Mouse (Mus musculus) E14TG2a.4 (cell line): ENCODE measurements around the gene Ahcyl1.

Experiments used
- H3K27me3 ChIP-seq: 2 replicates; pipeline ENCODE4 v1.6.1; 2014; ENCODE audit warnings: low read length, control low read depth; ENCODE audit not compliant: insufficient read depth
- H3K36me3 ChIP-seq: 2 replicates; pipeline ENCODE4 v1.6.1; 2014; ENCODE audit warnings: low read length, control low read depth; ENCODE audit not compliant: insufficient read depth
- H3K4me1 ChIP-seq: replicated peaks from 2 replicates; pipeline ENCODE4 v1.6.1; 2014; ENCODE audit warnings: low read depth, low read length, control low read depth
- H3K4me3 ChIP-seq: replicated peaks from 2 replicates; pipeline ENCODE4 v1.5.1; 2014; ENCODE audit warnings: mild to moderate bottlenecking, low read length
- H3K9me3 ChIP-seq: 2 replicates; pipeline ENCODE4 v1.6.1; 2014; ENCODE audit warnings: low read length, control low read depth
- CTCF ChIP-seq: conservative IDR thresholded peaks from 2 replicates; pipeline ENCODE4 v1.5.1; 2014; ENCODE audit warnings: low read length
- NANOG ChIP-seq: IDR thresholded peaks from 2 replicates; pipeline ENCODE4 v1.6.1; 2014; ENCODE audit warnings: borderline replicate concordance, low read length, mixed read lengths
- POU5F1 ChIP-seq: IDR thresholded peaks from 2 replicates; pipeline ENCODE4 v1.6.1; 2014; ENCODE audit warnings: low read length, borderline replicate concordance

Ahcyl1 gene

DNA sequence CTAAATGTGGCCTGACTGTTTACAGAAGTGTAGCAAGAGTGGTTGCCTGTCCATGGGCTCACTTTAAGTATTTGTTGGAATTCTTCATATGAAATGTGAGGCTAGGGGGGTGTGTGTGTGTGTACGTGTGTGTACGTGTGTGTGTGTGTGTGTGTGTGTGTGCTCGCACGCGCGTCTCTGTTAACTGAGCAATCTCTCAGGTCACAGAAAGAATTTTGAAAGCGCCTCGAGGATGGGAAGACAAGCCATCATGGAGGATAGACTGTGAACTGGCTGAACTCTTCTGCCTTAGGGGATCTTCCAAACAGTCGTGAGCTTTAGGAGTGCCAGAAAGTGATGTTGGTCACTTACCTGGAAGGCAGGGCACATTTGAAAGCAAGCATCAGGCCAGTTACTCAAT, 62.5 kb downstream of the Ahcyl1 start:
- H3K9me3 ChIP-seq = no peaks in the 10 kb centered on the region
- H3K4me1 ChIP-seq = peaks cover 18% of the 10 kb centered on the region
- peaks cover 9% of the 10 kb centered on the region for H3K36me3 ChIP-seq
- H3K4me3 ChIP-seq = no peak overlapping the region
- 0 out of 2 replicates have a peak, but pooled peaks cover 2% of the 10 kb centered on the region for H3K27me3 ChIP-seq
- TF ChIP-seq CTCF (no peak), POU5F1 (no peak), NANOG (no peak)

DNA sequence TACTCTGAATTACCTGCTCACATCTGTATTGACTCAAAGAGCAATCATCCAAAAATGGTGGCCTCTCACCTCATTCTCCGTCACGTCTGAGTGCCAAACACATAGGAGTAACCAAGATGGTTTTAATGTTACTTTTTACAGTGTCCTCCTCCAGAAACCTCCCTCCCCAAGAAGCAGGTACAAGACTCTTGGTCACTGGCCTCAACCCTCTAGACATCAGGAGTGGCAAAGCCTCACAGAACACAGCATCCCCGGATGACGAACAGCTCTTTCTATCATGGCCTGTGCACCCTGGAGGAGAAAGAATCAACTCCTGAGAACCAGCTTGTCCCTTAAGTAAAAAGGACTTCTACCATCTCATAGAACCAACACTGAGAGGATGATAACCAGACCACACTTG, 63.6 kb downstream of the Ahcyl1 start:
- Histone ChIP-seq H3K4me3 (no peak overlapping the region), H3K27me3 (0 out of 2 replicates have a peak, but pooled peaks cover 2% of the 10 kb centered on the region), H3K36me3 (peaks cover 20% of the 10 kb centered on the region), H3K9me3 (no peaks in the 10 kb centered on the region), H3K4me1 (peaks cover 18% of the 10 kb centered on the region)
- TF ChIP-seq CTCF (no peak), POU5F1 (no peak), NANOG (no peak)

DNA sequence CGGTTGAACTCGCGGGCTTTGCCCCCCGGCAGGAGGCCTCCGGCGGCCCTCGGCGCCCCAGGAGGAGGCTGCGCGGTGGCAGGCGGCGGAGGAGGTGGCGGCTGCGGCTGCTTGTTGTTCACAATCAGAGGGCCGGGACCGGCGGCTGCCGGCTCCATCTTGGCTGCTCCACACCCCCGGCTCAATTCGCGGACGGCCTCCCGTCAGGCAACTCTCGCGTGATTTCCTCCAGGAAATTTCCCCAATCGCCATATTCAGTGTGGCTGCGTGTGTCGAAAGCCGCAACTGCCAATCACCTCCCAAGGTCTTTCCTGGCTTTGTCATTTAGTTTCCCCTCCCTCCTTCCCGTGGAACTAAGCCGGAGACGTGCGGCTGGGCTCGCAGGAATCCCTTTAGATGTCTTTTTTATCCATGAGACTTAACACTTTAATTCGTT, 64.8 kb downstream of the Ahcyl1 start, which contains the start of gene Strip1:
Strip1 (minus strand) TSS at position 172 of the 436 bp plus-strand sequence.
- H3K4me3 ChIP-seq = peak within 1 kb of the TSS; percentile 100
- no peaks in the 10 kb centered on the region for H3K27me3 ChIP-seq
- no peaks in the 10 kb centered on the region for H3K9me3 ChIP-seq
- H3K4me1 ChIP-seq = peaks cover 18% of the 10 kb centered on the region
- TF ChIP-seq CTCF (no peak), POU5F1 (no peak), NANOG (no peak)
- H3K36me3 ChIP-seq = peaks cover 32% of the 10 kb centered on the region

DNA sequence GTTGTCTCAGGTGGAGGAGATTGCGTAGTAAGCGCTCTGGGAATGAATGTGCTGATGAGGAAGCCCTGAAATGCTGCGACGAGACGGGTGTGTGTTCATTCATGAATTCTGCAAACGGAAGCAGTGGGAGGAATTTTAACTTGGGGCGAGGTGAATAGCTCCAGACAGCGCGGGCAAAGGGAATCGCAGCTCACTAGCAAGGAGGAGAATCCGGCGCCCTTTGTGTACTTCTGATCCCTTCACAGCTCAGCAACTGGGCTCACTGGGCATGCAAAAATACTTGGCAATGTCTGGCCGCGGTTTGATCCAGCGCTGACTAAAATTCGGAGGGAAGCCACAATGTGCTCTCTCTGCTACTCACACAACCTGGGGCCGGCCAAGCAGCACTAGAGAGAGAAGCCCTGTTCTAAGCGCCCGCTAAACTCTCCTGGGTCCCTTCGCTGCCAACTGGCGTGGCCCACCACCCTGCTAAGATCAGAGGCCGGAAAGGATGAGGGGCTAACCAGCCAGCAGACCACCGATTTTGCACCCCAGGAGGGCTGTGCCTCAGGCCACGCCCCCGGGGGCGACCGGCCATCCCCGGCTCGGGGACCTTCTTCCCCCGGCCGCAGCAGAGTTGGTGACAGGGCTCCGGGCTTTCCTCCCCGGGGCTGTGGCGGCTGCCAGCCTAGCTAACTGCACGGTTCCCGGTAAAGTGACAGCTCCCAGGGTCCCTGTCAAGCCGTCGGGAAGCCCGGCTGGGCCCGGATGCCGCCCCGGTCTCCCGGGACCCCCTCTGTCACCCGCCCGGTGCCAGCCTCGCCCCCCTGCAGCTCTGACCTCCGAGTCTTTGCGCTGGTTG, 65.5 kb downstream of the Ahcyl1 start, which contains the start of gene Gm10961:
Gm10961 (plus strand) TSS at position 641 of the 841 bp plus-strand sequence.
- Histone ChIP-seq H3K36me3 (peaks cover 39% of the 10 kb centered on the region), H3K4me1 (peaks cover 18% of the 10 kb centered on the region), H3K4me3 (peak within 1 kb of the TSS; percentile 100), H3K9me3 (no peaks in the 10 kb centered on the region), H3K27me3 (no peaks in the 10 kb centered on the region)
- TF ChIP-seq NANOG (no peak), POU5F1 (no peak), CTCF (no peak)

DNA sequence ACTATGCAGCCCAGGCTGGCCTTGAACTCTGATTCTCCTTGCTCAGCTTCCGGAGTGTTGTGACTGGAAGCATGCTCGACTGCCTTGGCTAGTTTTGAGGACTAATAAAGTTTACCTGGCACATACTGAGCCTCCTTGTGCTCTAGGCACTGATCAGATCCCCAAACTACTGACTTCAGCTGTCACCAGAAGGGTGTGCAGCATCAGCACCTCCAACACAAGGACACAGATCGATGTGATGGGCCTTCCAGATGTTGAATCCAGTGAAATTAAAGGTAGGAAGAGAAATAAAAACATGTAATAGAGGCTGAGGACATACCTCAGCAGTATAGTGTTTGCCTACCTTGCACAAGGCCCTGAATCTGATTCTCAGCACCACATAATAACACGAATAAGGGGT, 66.9 kb downstream of the Ahcyl1 start:
- peaks cover 18% of the 10 kb centered on the region for H3K4me1 ChIP-seq
- H3K4me3 ChIP-seq = no peak overlapping the region
- no peaks in the 10 kb centered on the region for H3K9me3 ChIP-seq
- TF ChIP-seq CTCF = no peak
- no peak for TF ChIP-seq NANOG
- TF ChIP-seq POU5F1 = no peak
- H3K36me3 ChIP-seq = peaks cover 54% of the 10 kb centered on the region
- H3K27me3 ChIP-seq = no peaks in the 10 kb centered on the region

DNA sequence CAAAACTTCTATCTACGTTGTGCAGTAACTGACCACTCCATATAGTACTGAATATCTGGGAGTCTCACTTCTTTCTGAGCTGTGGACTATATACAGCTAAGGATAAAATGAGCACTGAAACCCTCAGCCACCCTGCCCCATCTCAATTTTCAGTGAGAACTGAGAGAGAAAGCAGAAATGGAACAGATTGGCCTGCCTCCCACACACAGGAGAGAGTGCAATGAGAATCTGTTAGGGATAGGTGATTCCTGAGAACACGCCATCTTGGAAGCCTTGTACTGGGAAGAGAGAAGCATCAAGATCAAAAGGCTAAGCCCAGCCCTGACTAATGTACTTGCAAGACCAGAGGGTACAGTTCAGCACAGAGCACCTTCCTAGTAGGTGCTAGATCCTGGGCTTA, 67.8 kb downstream of the Ahcyl1 start:
- no peak overlapping the region for H3K4me3 ChIP-seq

DNA sequence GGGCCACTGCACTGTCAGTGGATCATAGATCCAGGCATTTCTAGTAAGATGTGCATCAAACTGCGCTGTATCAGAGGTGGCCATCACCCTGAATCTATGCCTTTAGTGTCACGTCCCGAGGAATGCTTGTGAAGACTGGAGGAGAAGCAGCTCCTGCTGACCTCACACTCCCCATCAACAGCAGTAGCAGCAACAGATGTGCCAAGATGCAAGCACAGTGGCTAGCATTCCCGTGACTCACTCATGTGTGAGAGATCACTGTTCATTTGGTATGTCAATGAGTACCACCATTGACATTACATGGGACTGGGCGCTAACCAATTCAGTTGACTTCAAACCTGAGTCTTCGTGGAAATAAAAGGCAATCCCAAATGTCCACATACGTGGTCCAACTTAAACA, 68.7 kb downstream of the Ahcyl1 start:
- peaks cover 71% of the 10 kb centered on the region for H3K36me3 ChIP-seq
- no peaks in the 10 kb centered on the region for H3K27me3 ChIP-seq
- no peaks in the 10 kb centered on the region for H3K9me3 ChIP-seq
- TF ChIP-seq POU5F1 (no peak), CTCF (no peak), NANOG (no peak)
- H3K4me1 ChIP-seq = peaks cover 18% of the 10 kb centered on the region
- H3K4me3 ChIP-seq = no peak overlapping the region

More for the DNA sequence above, 67.8 kb downstream of the Ahcyl1 start:
- no peaks in the 10 kb centered on the region for H3K27me3 ChIP-seq
- H3K9me3 ChIP-seq = no peaks in the 10 kb centered on the region
- TF ChIP-seq NANOG = no peak
- TF ChIP-seq CTCF = no peak
- TF ChIP-seq POU5F1 = no peak
- H3K36me3 ChIP-seq = peaks cover 62% of the 10 kb centered on the region
- peaks cover 18% of the 10 kb centered on the region for H3K4me1 ChIP-seq

DNA sequence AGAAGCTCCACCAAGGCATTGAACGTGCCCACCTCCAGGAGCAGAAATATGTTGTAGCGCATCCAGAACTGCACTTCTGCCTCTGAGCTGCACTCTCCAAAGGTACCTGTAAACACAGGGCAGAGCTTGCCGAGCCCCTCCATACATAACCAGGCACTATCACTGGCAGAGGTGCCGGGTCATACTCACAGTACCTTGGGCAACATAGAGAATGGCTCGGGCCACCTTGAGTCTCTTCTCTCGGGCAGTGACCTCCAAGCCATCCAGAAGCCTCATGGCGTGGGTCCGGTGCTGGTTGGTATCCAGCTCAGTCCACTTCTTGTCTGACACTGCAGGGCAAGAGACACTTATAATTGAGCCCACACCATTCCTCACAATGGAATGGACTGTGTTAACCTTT, 69.6 kb downstream of the Ahcyl1 start:
- no peaks in the 10 kb centered on the region for H3K9me3 ChIP-seq
- H3K27me3 ChIP-seq = no peaks in the 10 kb centered on the region
- no peak for TF ChIP-seq NANOG
- TF ChIP-seq POU5F1 = no peak
- TF ChIP-seq CTCF = no peak
- no peak overlapping the region for H3K4me3 ChIP-seq
- H3K4me1 ChIP-seq = peaks cover 14% of the 10 kb centered on the region
- peaks cover 80% of the 10 kb centered on the region for H3K36me3 ChIP-seq

DNA sequence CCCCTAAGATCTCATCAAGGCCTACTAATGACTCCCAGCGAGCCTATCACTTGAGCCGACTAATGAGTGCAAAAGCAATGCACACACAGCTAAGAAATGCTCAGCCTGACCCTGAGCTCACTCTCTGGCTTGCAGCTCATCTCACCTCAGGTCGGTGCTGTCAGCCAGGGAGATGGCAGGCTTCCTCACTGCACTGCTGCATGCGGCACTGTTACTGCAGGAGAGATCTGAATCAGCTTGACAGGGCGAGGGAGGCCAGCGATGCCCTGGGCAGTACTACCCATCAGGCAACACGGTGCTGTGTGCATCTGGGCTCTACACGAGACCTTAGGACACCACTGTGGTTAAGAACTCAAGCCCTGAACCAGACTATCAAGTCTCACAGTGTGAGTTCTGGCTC, 70.8 kb downstream of the Ahcyl1 start:
- TF ChIP-seq CTCF (no peak), NANOG (no peak), POU5F1 (no peak)
- no peak overlapping the region for H3K4me3 ChIP-seq
- no peaks in the 10 kb centered on the region for H3K27me3 ChIP-seq
- H3K4me1 ChIP-seq = peaks cover 10% of the 10 kb centered on the region
- H3K9me3 ChIP-seq = no peaks in the 10 kb centered on the region
- H3K36me3 ChIP-seq = peaks cover 92% of the 10 kb centered on the region
